In genomic region chrX:140437906-140438305, GRCm38 (mm10) we compare ENCODE assay signal across 8 mouse cellular contexts.
"Had no signal": no experiment of that assay in that cellular context is flagged by ENCODE, and none has a peak within 500 bp of the region (broad histone marks: within the 10 kb centered on the region; RNA-seq: fewer than 3 reads in every experiment).

No protein-coding gene starts in this region.

- DNase-seq: liver, postnatal 0 days; lung, adult 2 months; lung, postnatal 14 days; lung, postnatal 36 days; right cerebral cortex, postnatal 14 days; thymus, adult 2 months; thymus, postnatal 25 days; thymus, postnatal 4 days had no signal
